Comparison of ENCODE assay signal across 26 mouse cellular contexts in genomic region chr6:99062931-99063330, GRCm38 (mm10).
DNase-seq lines count a peak whose midpoint lies in the region; ATAC-seq and TF ChIP-seq lines count a peak whose summit lies in the region.
"Had no signal": no experiment of that assay in that cellular context is flagged by ENCODE, and none has a peak within 500 bp of the region (broad histone marks: within the 10 kb centered on the region; RNA-seq: fewer than 3 reads in every experiment).

No protein-coding gene starts in this region.

- TF ChIP-seq EP300 in lung, postnatal 0 days (IDR thresholded peaks at IDR 0.05) = no peak

- no peak for ATAC-seq in lung, postnatal 0 days
- ATAC-seq: activated CD4-positive, CD25-positive, alpha-beta regulatory T cell, adult 4 months; inflammation-experienced regulatory T-cells, adult 6 months; liver, postnatal 0 days; Patski had no signal

- peak overlapping the region; percentile 46; the same call in 1 of the 2 replicates for H3K27ac ChIP-seq in gastrocnemius, adult 2 months
- 0 out of 2 replicates have a peak overlapping the region, but pooled peaks have one; percentile 59 for H3K27ac ChIP-seq in lung, postnatal 0 days (ENCODE audit: low read length)
- H3K27ac ChIP-seq: forebrain, embryonic 12.5 days; heart, adult 2 months; hindbrain, embryonic 13.5 days; limb, embryonic 10.5 days; neural tube, embryonic 12.5 days had no signal

- no peak overlapping the region for H3K9ac ChIP-seq in lung, postnatal 0 days (replicated peaks; ENCODE audit: low read depth)
- H3K9ac ChIP-seq: forebrain, embryonic 12.5 days; hindbrain, embryonic 13.5 days; liver, postnatal 0 days; neural tube, embryonic 12.5 days had no signal

- no peaks in the 10 kb centered on the region for H3K9me3 ChIP-seq in lung, postnatal 0 days (ENCODE audit: low read length)
- no peaks in the 10 kb centered on the region for H3K9me3 ChIP-seq in E14TG2a.4 (ENCODE audit: low read length)
- H3K9me3 ChIP-seq: forebrain, embryonic 12.5 days; hindbrain, embryonic 13.5 days; limb, embryonic 10.5 days; neural tube, embryonic 12.5 days had no signal

- TF ChIP-seq CTCF in gastrocnemius, adult 2 months (IDR thresholded peaks at IDR 0.05) = no peak
- TF ChIP-seq CTCF in lung, postnatal 0 days (IDR thresholded peaks at IDR 0.05) = no peak
- no peak for TF ChIP-seq CTCF in lung, adult 2 months (IDR thresholded peaks at IDR 0.05; ENCODE audit: insufficient read depth, low read length)
- TF ChIP-seq CTCF in E14TG2a.4 (conservative IDR thresholded peaks at IDR 0.05; ENCODE audit: low read length) = no peak

- no peak overlapping the region for H3K4me3 ChIP-seq in gastrocnemius, adult 2 months
- no peak overlapping the region for H3K4me3 ChIP-seq in lung, postnatal 0 days (ENCODE audit: low read depth, low read length)
- no peak overlapping the region for H3K4me3 ChIP-seq in lung, adult 2 months (replicated peaks; ENCODE audit: extremely low read depth, low read depth, low read length)
- peak overlapping the region; percentile 66 for H3K4me3 ChIP-seq in E14TG2a.4 (replicated peaks; ENCODE audit: low read length)
- H3K4me3 ChIP-seq: forebrain, embryonic 12.5 days; heart, adult 2 months; hindbrain, embryonic 13.5 days; limb, embryonic 10.5 days; neural tube, embryonic 12.5 days had no signal

- no peaks in the 10 kb centered on the region for H3K36me3 ChIP-seq in lung, postnatal 0 days (ENCODE audit: insufficient read depth, low read length)
- H3K36me3 ChIP-seq in E14TG2a.4 (ENCODE audit: insufficient read depth, low read length) = no peaks in the 10 kb centered on the region
- H3K36me3 ChIP-seq: forebrain, embryonic 12.5 days; hindbrain, embryonic 13.5 days; limb, embryonic 10.5 days; neural tube, embryonic 12.5 days had no signal

- H3K27me3 ChIP-seq in lung, postnatal 0 days (replicated peaks; ENCODE audit: insufficient read depth, low read length) = no peaks in the 10 kb centered on the region
- H3K27me3 ChIP-seq in E14TG2a.4 (ENCODE audit: insufficient read depth, low read length) = peaks cover 15% of the 10 kb centered on the region
- H3K27me3 ChIP-seq: hindbrain, embryonic 13.5 days; neural tube, embryonic 12.5 days; Patski had no signal

- H3K4me1 ChIP-seq in lung, postnatal 0 days (ENCODE audit: insufficient read depth, low read depth, low read length) = peaks cover 23% of the 10 kb centered on the region
- peaks cover 19% of the 10 kb centered on the region for H3K4me1 ChIP-seq in lung, adult 2 months (ENCODE audit: control insufficient read depth, insufficient read depth, low read length)
- peaks cover 8% of the 10 kb centered on the region for H3K4me1 ChIP-seq in E14TG2a.4 (replicated peaks; ENCODE audit: low read depth, low read length)
- H3K4me1 ChIP-seq: neural tube, embryonic 12.5 days had no signal

- intact Hi-C loops in gastrocnemius, adult 2 months (cut with DNase I) = no loop called here

- no peak for DNase-seq in gastrocnemius, adult 2 months
- no peak for DNase-seq in gastrocnemius, postnatal 10 days
- peak; percentile 20 for DNase-seq in lung, postnatal 0 days (ENCODE audit: low spot score)
- no peak for DNase-seq in lung, adult 2 months
- DNase-seq in adrenal gland, postnatal 14 days = peak; percentile 61
- DNase-seq in layer of hippocampus, postnatal 14 days (ENCODE audit: low spot score in 2 of 2) = no peak
- no peak for DNase-seq in spleen, postnatal 36 days (ENCODE audit: low spot score in 2 of 2)
- DNase-seq: cerebellum, adult 11-12 months; cerebellum, postnatal 14 days; embryo, embryonic 11 days; gastrocnemius, postnatal 14 days; heart, adult 2 months; heart, postnatal 10 days; kidney, adult 8-10 months; kidney, postnatal 25 days; layer of hippocampus, adult 9-11 months; liver, postnatal 0 days; thymus, postnatal 36 days had no signal

- 64% methylated on average over 8 of the region's 8 CpGs for WGBS in lung, postnatal 0 days
- 67% methylated on average over 8 of the region's 8 CpGs for WGBS in lung, adult 2 months

- TF ChIP-seq POLR2A in lung, adult 2 months (IDR thresholded peaks at IDR 0.05; ENCODE audit: borderline replicate concordance, extremely low read depth, low read depth, low read length) = no peak

- no peak overlapping the region for H3K4me2 ChIP-seq in lung, postnatal 0 days (replicated peaks; ENCODE audit: low read depth, low read length)
- H3K4me2 ChIP-seq: forebrain, embryonic 12.5 days; hindbrain, embryonic 13.5 days; neural tube, embryonic 12.5 days had no signal

Comparison
In these comparisons a context has a peak if more than half of its experiments do, and no peak if none do; other contexts are left out.
1. DNase-seq: peak in lung, postnatal 0 days (single experiment) and adrenal gland, postnatal 14 days (single experiment); none in gastrocnemius, adult 2 months (single experiment), gastrocnemius, postnatal 10 days (single experiment), lung, adult 2 months (single experiment), layer of hippocampus, postnatal 14 days (0 of 2) and spleen, postnatal 36 days (0 of 2).